Mouse (Mus musculus) adrenal gland, postnatal 14 days (tissue): ENCODE results near the gene Pkd1. TPM values are rescaled to one million over a fixed set of nuclear protein-coding genes. Genes with fewer than 3 reads are reported as not detected.

ENCODE experiments used
- DNase-seq: peaks from one replicate; pipeline ENCODE4 v3.0.0; 2021; ENCODE audit warnings: mixed read lengths
- microRNA-seq, 2 experiments: library from miRNA; unstranded; fragments of <30 nt; microRNA quantifications; one replicate each; pipeline ENCODE4 v1.2.0; 2021
- total RNA-seq: library from RNA; stranded (reverse); gene quantifications from 2 replicates; pipeline ENCODE4 v1.2.3, GENCODE M21; 2021

Pkd1 gene
- total RNA-seq, 1 experiment from 2014 or later: 42.2 TPM

- DNase-seq: peak; percentile 68
These were observed 95.5 kb downstream of the Pkd1 start for GRCm38 (mm10) chr17:24644875-24645721.

DNA sequence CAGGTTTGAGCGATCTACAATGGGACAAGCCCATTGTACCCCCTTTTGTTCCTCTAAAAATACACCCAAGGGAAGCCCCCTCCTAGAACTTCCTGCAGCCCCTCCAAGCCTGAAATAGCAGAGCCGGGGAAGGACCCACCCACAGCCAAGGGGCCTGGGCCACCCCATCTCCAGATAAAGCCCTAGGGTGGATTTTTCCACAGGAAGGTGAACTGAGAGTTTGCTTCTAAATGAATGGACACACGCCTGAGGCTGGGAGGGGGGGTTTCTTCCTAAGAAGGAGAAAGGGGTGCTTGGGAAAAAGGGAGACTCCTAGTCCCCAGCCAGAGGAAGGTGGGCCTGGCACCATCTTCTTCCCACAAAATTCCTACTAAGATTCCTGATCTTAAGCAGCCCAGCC, 96.3 kb downstream of the Pkd1 start:
- no peak for DNase-seq

Small RNAs within 50 kb of the gene (microRNA-seq; reads per million reads assigned to microRNA genes)
- gene Gm24589: 0.38 to 0.43 reads per million in 2 experiments

Other genes with a start within 250 kb of the Pkd1 start
- 0.11 TPM in 1 of 2 replicates, not detected in the other for gene Abca17, start 198.8 kb upstream of the Pkd1 start, total RNA-seq
- gene Abca3, start 197.9 kb upstream of the Pkd1 start, total RNA-seq: 24.4 and 25.2 TPM in 2 replicates
- gene Rnps1, start 135.3 kb upstream of the Pkd1 start, total RNA-seq: 78.8 and 84.9 TPM in 2 replicates
- gene Eci1, start 123.2 kb upstream of the Pkd1 start, total RNA-seq: 505 and 573 TPM in 2 replicates
- gene Dnase1l2, start 106.7 kb upstream of the Pkd1 start, total RNA-seq: 1.8 and 2.5 TPM in 2 replicates
- 16.2 and 19.4 TPM in 2 replicates for gene E4f1, start 79.5 kb upstream of the Pkd1 start, total RNA-seq
- gene Pgp, start 79.4 kb upstream of the Pkd1 start, total RNA-seq: 55.8 and 59.0 TPM in 2 replicates
- 0.75 TPM in 1 of 2 replicates, not detected in the other for gene Bricd5, start 76.0 kb upstream of the Pkd1 start, total RNA-seq
- 19.5 and 23.3 TPM in 2 replicates for gene Mlst8, start 70.8 kb upstream of the Pkd1 start, total RNA-seq
- 14.8 and 16.1 TPM in 2 replicates for gene Caskin1, start 61.2 kb upstream of the Pkd1 start, total RNA-seq
- gene Traf7, start 21.9 kb upstream of the Pkd1 start, total RNA-seq: 85.4 and 101 TPM in 2 replicates
- gene Rab26, start 15.6 kb upstream of the Pkd1 start, total RNA-seq: 1.1 and 1.8 TPM in 2 replicates
- gene Tsc2, start 82.8 kb downstream of the Pkd1 start, total RNA-seq: 100 and 110 TPM in 2 replicates
- 7.2 and 7.7 TPM in 2 replicates for gene Nthl1, start 82.8 kb downstream of the Pkd1 start, total RNA-seq
- 90.2 and 99.1 TPM in 2 replicates for gene Slc9a3r2, start 100.5 kb downstream of the Pkd1 start, total RNA-seq
- gene Npw, start 108.6 kb downstream of the Pkd1 start, total RNA-seq: not detected in 2 replicates
- gene Zfp598, start 119.9 kb downstream of the Pkd1 start, total RNA-seq: 44.5 and 47.4 TPM in 2 replicates
- gene Syngr3, start 140.1 kb downstream of the Pkd1 start, total RNA-seq: 1.8 and 5.7 TPM in 2 replicates
- 36.0 and 39.3 TPM in 2 replicates for gene Gfer, start 146.3 kb downstream of the Pkd1 start, total RNA-seq
- gene Noxo1, start 146.4 kb downstream of the Pkd1 start, total RNA-seq: 3.6 and 5.7 TPM in 2 replicates
- gene Tbl3, start 157.8 kb downstream of the Pkd1 start, total RNA-seq: 35.8 and 41.2 TPM in 2 replicates
- gene Rnf151, start 168.2 kb downstream of the Pkd1 start, total RNA-seq: not detected in 2 replicates
- gene Rps2, start 168.3 kb downstream of the Pkd1 start, total RNA-seq: 702 and 762 TPM in 2 replicates
- gene Ndufb10, start 174.6 kb downstream of the Pkd1 start, total RNA-seq: 418 and 458 TPM in 2 replicates
- 0.53 TPM in 1 of 2 replicates, not detected in the other for gene Rpl3l, start 178.0 kb downstream of the Pkd1 start, total RNA-seq
- 73.2 and 98.3 TPM in 2 replicates for gene Msrb1, start 186.8 kb downstream of the Pkd1 start, total RNA-seq
- 2.0 and 2.4 TPM in 2 replicates for gene Hs3st6, start 203.2 kb downstream of the Pkd1 start, total RNA-seq